Mouse (Mus musculus): ENCODE data around the gene Ccs. TPM values are rescaled to one million over a fixed set of nuclear protein-coding genes. Genes with fewer than 3 reads are reported as not detected.

The Ccs gene
- polyA plus RNA-seq, 1 experiment, result 43.3 TPM

- TF ChIP-seq CTCF (IDR thresholded peaks at IDR 0.05; ENCODE audit: borderline replicate concordance, insufficient read depth, low read length), result no peak
- TF ChIP-seq POLR2A (IDR thresholded peaks at IDR 0.05; ENCODE audit: low read depth, low read length), result no peak
- no peak overlapping the region for H3K4me3 ChIP-seq (ENCODE audit: insufficient read depth, low read length)
- no peaks in the 10 kb centered on the region for H3K4me1 ChIP-seq (ENCODE audit: control insufficient read depth, insufficient read depth, low read length)
- H3K27ac ChIP-seq (ENCODE audit: insufficient read depth, low read length), result no peak overlapping the region
Measured at GRCm38 (mm10) chr19:4859081-4859480, 19.9 kb upstream of the Ccs start.

GRCm38 (mm10) chr19:4855951-4856350 lies 16.8 kb upstream of the Ccs start:
- H3K4me3 ChIP-seq (ENCODE audit: insufficient read depth, low read length), result no peak overlapping the region

GRCm38 (mm10) chr19:4855470-4855820 lies 16.3 kb upstream of the Ccs start:
- no peaks in the 10 kb centered on the region for H3K4me1 ChIP-seq (ENCODE audit: control insufficient read depth, insufficient read depth, low read length)
- TF ChIP-seq CTCF (IDR thresholded peaks at IDR 0.05; ENCODE audit: borderline replicate concordance, insufficient read depth, low read length), result no peak
- TF ChIP-seq POLR2A (IDR thresholded peaks at IDR 0.05; ENCODE audit: low read depth, low read length), result no peak
- peak overlapping the region; percentile 43 for H3K4me3 ChIP-seq (ENCODE audit: insufficient read depth, low read length)
- no peak overlapping the region for H3K27ac ChIP-seq (ENCODE audit: insufficient read depth, low read length)

More at GRCm38 (mm10) chr19:4855951-4856350, 16.8 kb upstream of the Ccs start:
- no peak overlapping the region for H3K27ac ChIP-seq (ENCODE audit: insufficient read depth, low read length)
- no peaks in the 10 kb centered on the region for H3K4me1 ChIP-seq (ENCODE audit: control insufficient read depth, insufficient read depth, low read length)
- TF ChIP-seq POLR2A (IDR thresholded peaks at IDR 0.05; ENCODE audit: low read depth, low read length) (no peak), CTCF (IDR thresholded peaks at IDR 0.05; ENCODE audit: borderline replicate concordance, insufficient read depth, low read length) (no peak)

GRCm38 (mm10) chr19:4854552-4855469 lies 15.7 kb upstream of the Ccs start, which contains the start of gene Ctsf:
Ctsf (plus strand) TSS chr19:4855130.
- TF ChIP-seq CTCF (IDR thresholded peaks at IDR 0.05; ENCODE audit: borderline replicate concordance, insufficient read depth, low read length) (no peak), POLR2A (IDR thresholded peaks at IDR 0.05; ENCODE audit: low read depth, low read length) (peak; percentile 59)
- Histone ChIP-seq H3K4me3 (ENCODE audit: insufficient read depth, low read length) (peak within 1 kb of the TSS; percentile 43), H3K4me1 (ENCODE audit: control insufficient read depth, insufficient read depth, low read length) (no peaks in the 10 kb centered on the region), H3K27ac (ENCODE audit: insufficient read depth, low read length) (no peak within 1 kb of the TSS)

- Histone ChIP-seq H3K4me3 (ENCODE audit: insufficient read depth, low read length) (no peak overlapping the region), H3K27ac (ENCODE audit: insufficient read depth, low read length) (no peak overlapping the region), H3K4me1 (ENCODE audit: control insufficient read depth, insufficient read depth, low read length) (no peaks in the 10 kb centered on the region)
- TF ChIP-seq CTCF (IDR thresholded peaks at IDR 0.05; ENCODE audit: borderline replicate concordance, insufficient read depth, low read length), result no peak
Measured at GRCm38 (mm10) chr19:4850281-4850680, 11.1 kb upstream of the Ccs start.

- H3K4me3 ChIP-seq (ENCODE audit: insufficient read depth, low read length), result no peak overlapping the region
- no peaks in the 10 kb centered on the region for H3K4me1 ChIP-seq (ENCODE audit: control insufficient read depth, insufficient read depth, low read length)
- TF ChIP-seq POLR2A (IDR thresholded peaks at IDR 0.05; ENCODE audit: low read depth, low read length), result no peak
- TF ChIP-seq CTCF (IDR thresholded peaks at IDR 0.05; ENCODE audit: borderline replicate concordance, insufficient read depth, low read length), result no peak
- H3K27ac ChIP-seq (ENCODE audit: insufficient read depth, low read length), result no peak overlapping the region
Measured at GRCm38 (mm10) chr19:4849800-4850199, 10.7 kb upstream of the Ccs start.

GRCm38 (mm10) chr19:4847490-4847889 lies 8.4 kb upstream of the Ccs start:
- Histone ChIP-seq H3K4me3 (ENCODE audit: insufficient read depth, low read length) (no peak overlapping the region), H3K27ac (ENCODE audit: insufficient read depth, low read length) (no peak overlapping the region), H3K4me1 (ENCODE audit: control insufficient read depth, insufficient read depth, low read length) (no peaks in the 10 kb centered on the region)
- TF ChIP-seq CTCF (IDR thresholded peaks at IDR 0.05; ENCODE audit: borderline replicate concordance, insufficient read depth, low read length), result peak; percentile 62; the same call in 1 of the 2 replicates
- TF ChIP-seq POLR2A (IDR thresholded peaks at IDR 0.05; ENCODE audit: low read depth, low read length), result no peak

- TF ChIP-seq POLR2A (IDR thresholded peaks at IDR 0.05; ENCODE audit: low read depth, low read length) (no peak), CTCF (IDR thresholded peaks at IDR 0.05; ENCODE audit: borderline replicate concordance, insufficient read depth, low read length) (no peak)
- Histone ChIP-seq H3K4me3 (ENCODE audit: insufficient read depth, low read length) (no peak overlapping the region), H3K4me1 (ENCODE audit: control insufficient read depth, insufficient read depth, low read length) (no peaks in the 10 kb centered on the region), H3K27ac (ENCODE audit: insufficient read depth, low read length) (no peak overlapping the region)
Measured at GRCm38 (mm10) chr19:4845846-4846245, 6.7 kb upstream of the Ccs start.

- Histone ChIP-seq H3K27ac (ENCODE audit: insufficient read depth, low read length) (no peak overlapping the region), H3K4me3 (ENCODE audit: insufficient read depth, low read length) (no peak overlapping the region), H3K4me1 (ENCODE audit: control insufficient read depth, insufficient read depth, low read length) (no peaks in the 10 kb centered on the region)
- no peak for TF ChIP-seq CTCF (IDR thresholded peaks at IDR 0.05; ENCODE audit: borderline replicate concordance, insufficient read depth, low read length)
- no peak for TF ChIP-seq POLR2A (IDR thresholded peaks at IDR 0.05; ENCODE audit: low read depth, low read length)
Measured at GRCm38 (mm10) chr19:4842611-4843010, 3.5 kb upstream of the Ccs start.

GRCm38 (mm10) chr19:4840848-4841247 lies 1.7 kb upstream of the Ccs start:
- no peaks in the 10 kb centered on the region for H3K4me1 ChIP-seq (ENCODE audit: control insufficient read depth, insufficient read depth, low read length)
- H3K4me3 ChIP-seq (ENCODE audit: insufficient read depth, low read length), result no peak overlapping the region
- TF ChIP-seq POLR2A (IDR thresholded peaks at IDR 0.05; ENCODE audit: low read depth, low read length), result no peak
- no peak for TF ChIP-seq CTCF (IDR thresholded peaks at IDR 0.05; ENCODE audit: borderline replicate concordance, insufficient read depth, low read length)
- H3K27ac ChIP-seq (ENCODE audit: insufficient read depth, low read length), result no peak overlapping the region

Measured in embryonic fibroblast, embryonic 13.5 days (primary cell).